Mouse (Mus musculus): ENCODE results near the gene Mertk. TPM values are rescaled to one million over a fixed set of nuclear protein-coding genes. Genes with fewer than 3 reads are reported as not detected.

Gene Mertk
- polyA plus RNA-seq, 1 experiment from 2014 or later = 5.0 TPM

DNA sequence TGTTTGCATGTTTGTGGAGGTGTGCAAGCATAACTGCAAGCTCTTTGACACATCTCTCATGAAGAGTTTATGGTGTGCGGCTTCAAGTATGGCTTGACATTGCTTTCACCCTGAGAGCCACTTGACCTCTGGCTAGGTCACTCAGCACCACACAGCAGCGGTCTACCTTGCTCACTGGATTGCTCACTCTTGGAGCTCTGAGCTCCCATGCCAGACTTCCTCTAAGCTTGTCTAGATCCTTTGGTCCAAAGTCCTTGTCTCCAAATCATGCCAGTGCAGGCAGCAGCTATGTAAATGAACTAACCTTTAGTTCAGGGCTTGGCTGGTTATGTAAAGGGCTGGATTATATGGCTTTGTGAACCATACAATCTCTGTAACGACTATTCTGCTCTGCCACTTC is 2.3 kb upstream of the Mertk start:
- whole genome bisulfite sequencing = 78% methylated on average over 3 of the region's 3 CpGs

DNA sequence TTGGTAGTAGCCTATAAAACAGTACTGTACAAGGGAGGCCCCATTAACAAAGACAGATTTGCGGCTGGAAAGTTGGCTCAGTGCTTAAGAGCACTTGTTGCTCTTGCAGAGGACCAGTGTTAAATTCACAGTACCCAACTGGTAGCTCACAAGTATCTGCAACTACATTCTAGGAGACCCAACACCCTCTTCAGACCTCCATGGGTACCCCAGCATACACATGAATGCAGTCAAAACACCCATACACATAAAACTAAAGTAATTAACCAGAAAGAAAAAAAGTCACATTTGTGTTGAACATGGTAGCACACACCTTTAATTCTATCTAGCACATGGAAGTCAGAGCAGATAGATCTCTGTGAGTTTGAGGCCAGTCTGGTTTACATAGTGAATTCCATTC is 1.7 kb upstream of the Mertk start:
- H3K4me2 ChIP-seq (ENCODE audit: low read depth) = no peak overlapping the region
- ATAC-seq (ENCODE audit: insufficient read depth, low FRiP score, low TSS enrichment) = no peak
- H3K4me1 ChIP-seq (ENCODE audit: control insufficient read depth, insufficient read depth, low read length) = no peaks in the 10 kb centered on the region
- H3K9ac ChIP-seq (ENCODE audit: low read length) = no peak overlapping the region
- H3K9me3 ChIP-seq (ENCODE audit: control insufficient read depth, low read length) = no peaks in the 10 kb centered on the region
- no peak for DNase-seq (ENCODE audit: low spot score)
- 89% methylated on average over 1 of the region's 1 CpGs for WGBS
- no peak overlapping the region for H3K4me3 ChIP-seq (ENCODE audit: low read depth, low read length)
- H3K36me3 ChIP-seq (ENCODE audit: control insufficient read depth, insufficient read depth, low read length) = no peaks in the 10 kb centered on the region
- H3K27ac ChIP-seq (ENCODE audit: low read depth, low read length) = no peak overlapping the region
- no peaks in the 10 kb centered on the region for H3K27me3 ChIP-seq (ENCODE audit: control insufficient read depth, insufficient read depth, low read length)

More for the DNA sequence above, 2.3 kb upstream of the Mertk start:
- no peaks in the 10 kb centered on the region for H3K9me3 ChIP-seq (ENCODE audit: control insufficient read depth, low read length)
- no peak overlapping the region for H3K9ac ChIP-seq (ENCODE audit: low read length)
- no peak overlapping the region for H3K4me2 ChIP-seq (ENCODE audit: low read depth)
- no peaks in the 10 kb centered on the region for H3K36me3 ChIP-seq (ENCODE audit: control insufficient read depth, insufficient read depth, low read length)
- DNase-seq (ENCODE audit: low spot score) (no peak), ATAC-seq (ENCODE audit: insufficient read depth, low FRiP score, low TSS enrichment) (no peak)
- no peaks in the 10 kb centered on the region for H3K27me3 ChIP-seq (ENCODE audit: control insufficient read depth, insufficient read depth, low read length)
- H3K4me1 ChIP-seq (ENCODE audit: control insufficient read depth, insufficient read depth, low read length) = no peaks in the 10 kb centered on the region
- no peak overlapping the region for H3K4me3 ChIP-seq (ENCODE audit: low read depth, low read length)
- H3K27ac ChIP-seq (ENCODE audit: low read depth, low read length) = no peak overlapping the region

DNA sequence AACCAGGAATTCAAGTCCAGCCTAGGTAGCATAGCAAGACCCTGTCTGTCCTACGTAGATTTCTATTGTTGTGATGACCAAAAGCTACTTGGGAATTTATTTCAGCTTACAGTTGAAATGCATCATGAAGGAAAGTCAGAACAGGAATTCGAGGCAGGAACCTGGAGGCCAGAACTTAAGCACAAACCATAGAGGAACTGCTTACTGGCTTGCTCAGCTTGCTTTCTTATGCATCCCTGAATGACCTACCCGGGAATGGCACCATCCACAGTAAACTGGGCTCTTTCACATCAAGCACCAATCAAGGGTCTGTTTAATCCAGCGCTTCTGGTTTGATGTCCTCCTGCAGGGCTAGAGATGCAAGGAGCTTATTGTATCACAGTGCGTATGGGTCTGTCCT is 1.2 kb upstream of the Mertk start:
- H3K27me3 ChIP-seq (ENCODE audit: control insufficient read depth, insufficient read depth, low read length) = no peaks in the 10 kb centered on the region
- WGBS = 54% methylated on average over 5 of the region's 5 CpGs
- H3K4me2 ChIP-seq (ENCODE audit: low read depth) = peak overlapping the region; percentile 90; the same call in 1 of the 2 replicates
- no peak overlapping the region for H3K27ac ChIP-seq (ENCODE audit: low read depth, low read length)
- H3K4me1 ChIP-seq (ENCODE audit: control insufficient read depth, insufficient read depth, low read length) = no peaks in the 10 kb centered on the region
- H3K9ac ChIP-seq (ENCODE audit: low read length) = no peak overlapping the region
- no peaks in the 10 kb centered on the region for H3K9me3 ChIP-seq (ENCODE audit: control insufficient read depth, low read length)
- ATAC-seq (ENCODE audit: insufficient read depth, low FRiP score, low TSS enrichment) (no peak), DNase-seq (ENCODE audit: low spot score) (no peak)
- no peak overlapping the region for H3K4me3 ChIP-seq (ENCODE audit: low read depth, low read length)
- H3K36me3 ChIP-seq (ENCODE audit: control insufficient read depth, insufficient read depth, low read length) = no peaks in the 10 kb centered on the region

DNA sequence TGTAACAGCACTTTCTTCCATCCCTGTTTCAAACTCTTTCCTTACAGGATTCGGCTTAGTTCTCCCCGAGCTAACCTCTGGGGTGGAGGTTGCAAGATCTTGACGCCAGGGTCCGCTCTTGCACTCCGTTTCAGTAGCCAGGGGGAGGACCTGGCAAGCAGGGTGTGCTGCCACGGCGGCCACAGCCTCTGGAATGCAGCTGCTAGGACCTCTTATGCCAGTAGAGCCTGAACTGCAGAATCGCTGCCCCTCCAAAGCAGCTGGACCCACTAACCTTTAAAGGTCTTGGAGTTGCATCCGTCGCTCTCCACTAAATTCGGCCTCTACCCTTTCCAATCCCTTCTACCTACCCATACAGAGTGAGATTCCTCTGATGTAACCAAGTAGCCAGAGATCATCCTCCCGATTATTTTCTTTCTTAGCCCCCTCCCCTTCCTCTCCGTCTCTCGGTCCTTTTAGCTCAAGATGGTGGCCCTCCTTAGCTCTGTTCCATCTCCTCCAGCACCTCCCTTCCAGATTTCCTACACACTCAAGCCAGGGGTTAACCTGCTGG is 540 bp upstream of the Mertk start:
- under 1% methylated on average over 14 of the region's 14 CpGs for WGBS
- Histone ChIP-seq H3K36me3 (ENCODE audit: control insufficient read depth, insufficient read depth, low read length) (no peaks in the 10 kb centered on the region), H3K9me3 (ENCODE audit: control insufficient read depth, low read length) (no peaks in the 10 kb centered on the region), H3K4me1 (ENCODE audit: control insufficient read depth, insufficient read depth, low read length) (no peaks in the 10 kb centered on the region), H3K27me3 (ENCODE audit: control insufficient read depth, insufficient read depth, low read length) (no peaks in the 10 kb centered on the region), H3K4me3 (ENCODE audit: low read depth, low read length) (peak overlapping the region; percentile 61), H3K27ac (ENCODE audit: low read depth, low read length) (no peak overlapping the region), H3K4me2 (ENCODE audit: low read depth) (peak overlapping the region; percentile 90), H3K9ac (ENCODE audit: low read length) (peak overlapping the region; percentile 55)
- peak; percentile 89 for ATAC-seq (ENCODE audit: insufficient read depth, low FRiP score, low TSS enrichment)
- DNase-seq (ENCODE audit: low spot score) = peak; percentile 87

DNA sequence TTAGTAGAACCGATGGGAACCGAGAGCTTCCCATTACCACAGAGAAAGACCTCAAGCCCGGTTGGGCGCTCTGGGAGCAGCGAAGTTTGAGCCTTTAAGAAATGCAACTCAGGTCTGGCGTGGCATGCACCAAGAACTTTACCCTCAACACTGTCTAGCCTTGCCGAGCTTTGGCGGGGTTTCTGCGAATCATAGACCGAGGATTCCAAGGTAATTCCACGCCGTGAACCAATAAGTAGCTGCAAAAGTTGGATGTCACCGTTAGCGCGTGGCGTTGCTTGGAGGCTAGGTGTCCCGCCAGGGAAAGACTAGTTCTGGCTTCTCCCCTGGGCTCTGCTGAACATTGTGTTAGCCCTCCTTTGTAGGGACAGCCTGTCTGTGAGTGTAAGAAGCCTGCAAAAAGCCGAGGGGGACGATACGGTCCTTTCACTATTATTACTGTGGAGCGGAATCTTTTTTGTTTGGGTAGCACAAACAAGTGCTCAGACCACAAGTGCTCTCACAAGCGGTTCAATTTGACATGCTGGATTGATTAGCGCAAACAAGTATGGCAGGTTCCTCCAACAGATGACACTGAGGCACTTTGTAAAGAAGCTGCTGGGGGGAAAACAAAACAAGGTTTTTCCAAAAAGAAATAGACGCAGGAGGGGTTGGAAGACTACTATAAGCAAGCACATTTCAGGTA is 587 bp downstream of the Mertk start:
- no peak for ATAC-seq (ENCODE audit: insufficient read depth, low FRiP score, low TSS enrichment)
- DNase-seq (ENCODE audit: low spot score) = peak; percentile 65
- no peaks in the 10 kb centered on the region for H3K27me3 ChIP-seq (ENCODE audit: control insufficient read depth, insufficient read depth, low read length)
- peak overlapping the region; percentile 61 for H3K4me3 ChIP-seq (ENCODE audit: low read depth, low read length)
- no peak overlapping the region for H3K27ac ChIP-seq (ENCODE audit: low read depth, low read length)
- H3K36me3 ChIP-seq (ENCODE audit: control insufficient read depth, insufficient read depth, low read length) = no peaks in the 10 kb centered on the region
- H3K9me3 ChIP-seq (ENCODE audit: control insufficient read depth, low read length) = no peaks in the 10 kb centered on the region
- H3K4me2 ChIP-seq (ENCODE audit: low read depth) = peak overlapping the region; percentile 90
- H3K9ac ChIP-seq (ENCODE audit: low read length) = peak overlapping the region; percentile 55
- no peaks in the 10 kb centered on the region for H3K4me1 ChIP-seq (ENCODE audit: control insufficient read depth, insufficient read depth, low read length)
- WGBS = under 1% methylated on average over 24 of the region's 24 CpGs

DNA sequence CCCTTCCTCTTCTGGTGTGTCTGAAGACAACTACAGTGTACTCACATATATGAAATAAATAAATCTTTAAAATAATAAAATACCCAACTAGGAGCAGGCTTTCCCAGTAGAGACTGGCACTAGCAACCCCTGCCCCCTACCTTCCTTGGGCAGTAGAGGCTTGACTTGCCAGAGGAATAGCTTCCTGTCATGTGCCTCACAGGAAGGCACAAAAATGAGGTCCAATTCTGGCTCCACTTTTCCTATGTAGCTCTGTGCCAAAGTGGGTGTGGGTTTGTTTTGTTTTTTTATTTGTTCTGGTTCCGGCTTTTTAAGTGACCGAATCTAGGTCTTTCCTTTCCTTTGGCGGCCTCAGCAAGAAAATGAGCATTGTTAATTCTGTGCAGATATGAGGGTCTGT is 5.7 kb downstream of the Mertk start:
- Histone ChIP-seq H3K27me3 (ENCODE audit: control insufficient read depth, insufficient read depth, low read length) (no peaks in the 10 kb centered on the region), H3K36me3 (ENCODE audit: control insufficient read depth, insufficient read depth, low read length) (no peaks in the 10 kb centered on the region), H3K9me3 (ENCODE audit: control insufficient read depth, low read length) (no peaks in the 10 kb centered on the region), H3K4me1 (ENCODE audit: control insufficient read depth, insufficient read depth, low read length) (no peaks in the 10 kb centered on the region), H3K27ac (ENCODE audit: low read depth, low read length) (no peak overlapping the region), H3K9ac (ENCODE audit: low read length) (no peak overlapping the region), H3K4me2 (ENCODE audit: low read depth) (no peak overlapping the region), H3K4me3 (ENCODE audit: low read depth, low read length) (no peak overlapping the region)
- ATAC-seq (ENCODE audit: insufficient read depth, low FRiP score, low TSS enrichment) = no peak
- whole genome bisulfite sequencing = 95% methylated on average over 3 of the region's 3 CpGs
- no peak for DNase-seq (ENCODE audit: low spot score)

DNA sequence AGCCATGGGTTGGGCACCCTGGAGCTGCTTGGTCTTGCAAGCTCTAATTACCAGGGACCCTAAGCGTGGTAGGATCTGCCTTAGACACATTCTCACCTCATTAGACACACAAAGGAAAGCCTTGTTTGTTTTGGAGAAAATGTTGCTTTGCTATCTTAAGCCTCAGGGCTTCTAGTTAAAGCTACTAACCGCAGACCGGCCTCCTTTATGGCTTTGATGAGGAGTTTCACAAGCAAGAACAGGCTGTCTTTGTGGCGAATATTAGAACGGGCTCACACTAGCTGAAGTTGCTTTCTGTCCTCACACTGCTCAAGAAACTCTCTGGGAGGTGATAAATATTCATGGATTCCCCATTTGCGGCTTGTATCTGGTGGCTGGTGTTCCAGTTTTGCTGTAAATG is 10.5 kb downstream of the Mertk start:
- ATAC-seq (ENCODE audit: insufficient read depth, low FRiP score, low TSS enrichment) (no peak), DNase-seq (ENCODE audit: low spot score) (no peak)
- Histone ChIP-seq H3K27ac (ENCODE audit: low read depth, low read length) (no peak overlapping the region), H3K27me3 (ENCODE audit: control insufficient read depth, insufficient read depth, low read length) (no peaks in the 10 kb centered on the region), H3K9me3 (ENCODE audit: control insufficient read depth, low read length) (no peaks in the 10 kb centered on the region), H3K4me2 (ENCODE audit: low read depth) (no peak overlapping the region), H3K4me3 (ENCODE audit: low read depth, low read length) (no peak overlapping the region), H3K9ac (ENCODE audit: low read length) (no peak overlapping the region), H3K36me3 (ENCODE audit: control insufficient read depth, insufficient read depth, low read length) (no peaks in the 10 kb centered on the region), H3K4me1 (ENCODE audit: control insufficient read depth, insufficient read depth, low read length) (0 out of 2 replicates have a peak, but pooled peaks cover 2% of the 10 kb centered on the region)
- 34% methylated on average over 6 of the region's 6 CpGs for WGBS

DNA sequence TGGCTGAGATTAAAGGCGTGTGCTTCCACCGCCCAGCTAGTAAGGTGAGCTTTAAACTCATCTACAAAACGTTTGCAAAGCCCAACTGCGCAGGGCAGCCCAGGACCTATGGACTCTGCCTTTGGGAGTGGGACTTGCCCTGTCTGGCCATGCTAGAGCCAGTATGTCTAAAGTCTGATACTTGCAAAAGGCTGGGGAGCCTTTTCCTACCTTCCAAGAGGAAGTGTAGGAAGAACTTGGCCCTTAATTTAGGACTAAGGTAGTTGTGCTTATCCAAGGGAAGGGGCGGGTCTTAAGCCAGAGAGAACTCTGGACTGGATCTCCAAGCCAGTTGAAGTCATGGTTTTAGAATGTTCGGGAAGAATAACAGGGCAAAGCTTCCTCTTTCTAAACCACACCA is 11.9 kb downstream of the Mertk start:
- ATAC-seq (ENCODE audit: insufficient read depth, low FRiP score, low TSS enrichment) = no peak
- no peak overlapping the region for H3K4me2 ChIP-seq (ENCODE audit: low read depth)
- H3K4me3 ChIP-seq (ENCODE audit: low read depth, low read length) = no peak overlapping the region
- H3K36me3 ChIP-seq (ENCODE audit: control insufficient read depth, insufficient read depth, low read length) = no peaks in the 10 kb centered on the region
- H3K9ac ChIP-seq (ENCODE audit: low read length) = no peak overlapping the region
- H3K9me3 ChIP-seq (ENCODE audit: control insufficient read depth, low read length) = no peaks in the 10 kb centered on the region
- WGBS = 69% methylated on average over 6 of the region's 6 CpGs
- peaks cover 10% of the 10 kb centered on the region; the same call in 1 of the 2 replicates for H3K4me1 ChIP-seq (ENCODE audit: control insufficient read depth, insufficient read depth, low read length)
- H3K27me3 ChIP-seq (ENCODE audit: control insufficient read depth, insufficient read depth, low read length) = no peaks in the 10 kb centered on the region
- no peak for DNase-seq (ENCODE audit: low spot score)
- H3K27ac ChIP-seq (ENCODE audit: low read depth, low read length) = no peak overlapping the region

DNA sequence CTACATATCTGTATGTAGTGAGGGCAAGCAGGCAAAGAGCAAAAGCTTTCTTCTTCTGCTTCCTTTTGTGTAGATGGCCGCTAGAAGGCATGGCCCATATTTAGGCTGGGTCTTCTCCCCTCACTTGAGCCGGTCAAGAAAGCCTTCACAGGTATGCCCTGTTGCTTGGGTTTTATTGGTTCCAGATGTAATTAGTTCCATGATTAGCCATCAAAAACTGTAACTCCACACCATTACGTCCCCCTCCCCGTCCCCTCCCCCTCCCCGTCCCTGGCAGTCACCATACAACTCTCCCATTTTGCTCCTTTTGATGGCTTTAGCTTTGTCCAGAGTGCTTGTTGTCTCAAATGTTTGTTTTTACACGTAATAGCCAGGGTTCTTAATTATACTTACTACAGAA is 14.2 kb downstream of the Mertk start:
- DNase-seq (ENCODE audit: low spot score) (no peak), ATAC-seq (ENCODE audit: insufficient read depth, low FRiP score, low TSS enrichment) (no peak)
- no peaks in the 10 kb centered on the region for H3K36me3 ChIP-seq (ENCODE audit: control insufficient read depth, insufficient read depth, low read length)
- no peaks in the 10 kb centered on the region for H3K9me3 ChIP-seq (ENCODE audit: control insufficient read depth, low read length)
- no peak overlapping the region for H3K9ac ChIP-seq (ENCODE audit: low read length)
- peaks cover 10% of the 10 kb centered on the region; the same call in 1 of the 2 replicates for H3K4me1 ChIP-seq (ENCODE audit: control insufficient read depth, insufficient read depth, low read length)
- H3K27me3 ChIP-seq (ENCODE audit: control insufficient read depth, insufficient read depth, low read length) = no peaks in the 10 kb centered on the region
- no peak overlapping the region for H3K4me3 ChIP-seq (ENCODE audit: low read depth, low read length)
- no peak overlapping the region for H3K27ac ChIP-seq (ENCODE audit: low read depth, low read length)
- WGBS = 64% methylated on average over 6 of the region's 6 CpGs
- H3K4me2 ChIP-seq (ENCODE audit: low read depth) = no peak overlapping the region
